Mouse (Mus musculus): Measurements from ENCODE around the gene Faap24.

Gene Faap24

GRCm38 (mm10) chr7:35365161-35365910 lies 31.3 kb downstream of the Faap24 start:
- no peak for DNase-seq

- no peak for DNase-seq
Measured at GRCm38 (mm10) chr7:35362868-35363267, 33.8 kb downstream of the Faap24 start.

GRCm38 (mm10) chr7:35362253-35362652 lies 34.4 kb downstream of the Faap24 start:
- DNase-seq: no peak

GRCm38 (mm10) chr7:35357621-35358020 lies 39.0 kb downstream of the Faap24 start:
- DNase-seq: no peak

GRCm38 (mm10) chr7:35355303-35355872 lies 41.2 kb downstream of the Faap24 start:
- no peak for DNase-seq

GRCm38 (mm10) chr7:35353306-35353705 lies 43.3 kb downstream of the Faap24 start:
- DNase-seq: no peak

- no peak for DNase-seq
Measured at GRCm38 (mm10) chr7:35351155-35351554, 45.5 kb downstream of the Faap24 start.

GRCm38 (mm10) chr7:35349886-35350684 lies 46.6 kb downstream of the Faap24 start:
- no peak for DNase-seq

GRCm38 (mm10) chr7:35349022-35349421 lies 47.6 kb downstream of the Faap24 start:
- DNase-seq: no peak

GRCm38 (mm10) chr7:35347918-35348700 lies 48.5 kb downstream of the Faap24 start:
- DNase-seq: no peak

GRCm38 (mm10) chr7:35344785-35345330 lies 51.8 kb downstream of the Faap24 start:
- DNase-seq: no peak

GRCm38 (mm10) chr7:35342498-35342897 lies 54.1 kb downstream of the Faap24 start:
- DNase-seq: no peak

All from right cerebral cortex, postnatal 14 days (tissue).